Mouse (Mus musculus) embryonic facial prominence, embryonic 14.5 days (tissue): ENCODE data around the gene Mthfd1. TPM values are rescaled to one million over a fixed set of nuclear protein-coding genes. Genes with fewer than 3 reads are reported as not detected.

ENCODE experiments used
- ATAC-seq: fragments of 200-750 bp; cut with Nextera tagmentation; 2 replicates; pipeline ENCODE4 v1.8.0; 2017; ENCODE audit warnings: low read depth, moderate number of reproducible peaks, moderate TSS enrichment
- DNase-seq: peaks from one replicate; pipeline ENCODE4 v3.0.0-alpha.2; 2015; ENCODE audit warnings: low spot score
- H3K27ac ChIP-seq: fragments of 300-500 bp; sonication (generic); replicated peaks from 2 replicates; pipeline ENCODE4 v1.5.1; 2014; ENCODE audit warnings: low read depth, mild to moderate bottlenecking, low read length, moderate library complexity
- H3K27me3 ChIP-seq: fragments of 300-500 bp; sonication (generic); replicated peaks from 2 replicates; pipeline ENCODE4 v1.6.1; 2014; ENCODE audit warnings: low read length; ENCODE audit not compliant: control insufficient read depth, insufficient read depth
- H3K36me3 ChIP-seq: fragments of 300-500 bp; sonication (generic); 2 replicates; pipeline ENCODE4 v1.6.1; 2014; ENCODE audit warnings: low read length, mixed read lengths; ENCODE audit not compliant: control insufficient read depth, insufficient read depth
- H3K4me1 ChIP-seq: fragments of 300-500 bp; sonication (generic); 2 replicates; pipeline ENCODE4 v1.6.1; 2014; ENCODE audit warnings: antibody characterized with exemption, low read length; ENCODE audit not compliant: control insufficient read depth, insufficient read depth
- H3K4me2 ChIP-seq: fragments of 300-500 bp; sonication (generic); 2 replicates; pipeline ENCODE4 v1.6.1; 2014; ENCODE audit warnings: low read depth, mild to moderate bottlenecking, low read length, moderate library complexity, mixed read lengths
- H3K4me3 ChIP-seq: fragments of 300-500 bp; sonication (generic); 2 replicates; pipeline ENCODE4 v1.5.1; 2014; ENCODE audit warnings: low read depth, mild to moderate bottlenecking, low read length
- H3K9ac ChIP-seq: fragments of 300-500 bp; sonication (generic); 2 replicates; pipeline ENCODE4 v1.6.1; 2014; ENCODE audit warnings: low read depth, mild to moderate bottlenecking, low read length, moderate library complexity, mixed read lengths
- H3K9me3 ChIP-seq: fragments of 300-500 bp; sonication (generic); 2 replicates; pipeline ENCODE4 v1.6.1; 2016; ENCODE audit warnings: low read length; ENCODE audit not compliant: control insufficient read depth
- WGBS: fragments of 180-500 bp; shearing (Covaris S2); extraction: QIAGEN DNeasy Blood & Tissue Kit; methylation state at CpG from one replicate; pipeline ENCODE4 v1.1.7; 2014; 5-methylcytosine and 5-hydroxymethylcytosine counted together
- polyA plus RNA-seq: library from polyadenylated mRNA; unstranded; fragments of >200 nt; fragmentation: Nextera tagmentation; extraction: Ambion mirVana; gene quantifications from 2 replicates; pipeline ENCODE4 v1.2.1, GENCODE M21; 2014

Mthfd1 gene
- polyA plus RNA-seq, 1 experiment from 2014 or later = 57.4 TPM

DNA sequence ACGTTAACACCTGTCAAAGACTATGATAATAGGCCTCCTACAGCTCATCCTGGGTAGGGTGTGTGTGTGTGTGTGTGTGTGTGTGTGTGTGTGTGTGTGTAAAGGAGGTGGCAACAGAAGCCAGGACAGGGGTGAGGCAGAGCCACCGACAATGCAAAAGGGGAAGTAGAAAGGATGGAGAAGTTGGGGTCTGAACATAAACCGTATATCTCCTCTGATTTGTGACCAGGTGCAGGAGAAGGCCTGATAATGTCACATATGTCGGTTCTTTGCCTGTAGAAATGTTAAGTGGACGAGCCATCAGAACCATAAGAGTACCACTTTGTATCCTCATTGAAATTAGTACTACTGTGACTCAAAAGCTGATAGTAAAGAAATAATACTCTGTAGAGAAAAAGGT lies 78.6 kb downstream of the Mthfd1 start:
- Histone ChIP-seq H3K27ac (no peak overlapping the region), H3K4me1 (no peaks in the 10 kb centered on the region), H3K27me3 (no peaks in the 10 kb centered on the region), H3K9ac (no peak overlapping the region), H3K9me3 (no peaks in the 10 kb centered on the region), H3K4me3 (no peak overlapping the region), H3K4me2 (no peak overlapping the region), H3K36me3 (no peaks in the 10 kb centered on the region)
- DNase-seq (no peak), ATAC-seq (no peak)
- WGBS = 92% methylated on average over 5 of the region's 5 CpGs

DNA sequence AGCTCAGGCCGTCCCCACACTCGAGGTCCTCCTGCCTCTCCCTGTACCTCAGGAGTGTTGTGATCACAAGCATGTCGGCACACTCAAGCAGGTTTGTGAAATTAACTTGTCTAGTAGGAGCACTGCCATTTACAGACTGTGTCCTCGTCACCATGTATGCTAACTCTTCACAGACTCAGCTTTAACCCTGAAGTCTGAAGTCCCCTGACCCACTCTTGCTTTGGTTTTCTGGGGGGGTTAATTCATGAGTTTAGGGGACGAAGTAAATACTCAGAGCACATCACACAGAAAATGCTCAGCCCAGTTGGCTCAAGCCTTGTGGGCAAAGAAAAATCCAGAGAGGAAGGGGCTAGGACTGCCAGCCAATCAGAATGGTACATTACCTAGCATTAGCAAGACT lies 80.5 kb downstream of the Mthfd1 start:
- 79% methylated on average over 5 of the region's 5 CpGs for WGBS
- ATAC-seq = no peak
- H3K4me3 ChIP-seq = no peak overlapping the region

GRCm38 (mm10) chr12:76336111-76336965 lies 81.2 kb downstream of the Mthfd1 start:
- H3K27me3 ChIP-seq = no peaks in the 10 kb centered on the region
- no peak overlapping the region for H3K4me3 ChIP-seq
- DNase-seq (no peak), ATAC-seq (no peak)
- no peaks in the 10 kb centered on the region for H3K36me3 ChIP-seq
- WGBS = 76% methylated on average over 17 of the region's 17 CpGs
- no peak overlapping the region for H3K9ac ChIP-seq
- no peaks in the 10 kb centered on the region for H3K4me1 ChIP-seq
- no peak overlapping the region for H3K27ac ChIP-seq
- H3K9me3 ChIP-seq = no peaks in the 10 kb centered on the region
- H3K4me2 ChIP-seq = no peak overlapping the region

More for the DNA sequence above, 80.5 kb downstream of the Mthfd1 start:
- H3K36me3 ChIP-seq = no peaks in the 10 kb centered on the region
- no peak for DNase-seq
- H3K27me3 ChIP-seq = no peaks in the 10 kb centered on the region
- H3K27ac ChIP-seq = no peak overlapping the region
- H3K9ac ChIP-seq = no peak overlapping the region
- no peaks in the 10 kb centered on the region for H3K4me1 ChIP-seq
- H3K4me2 ChIP-seq = no peak overlapping the region
- no peaks in the 10 kb centered on the region for H3K9me3 ChIP-seq

DNA sequence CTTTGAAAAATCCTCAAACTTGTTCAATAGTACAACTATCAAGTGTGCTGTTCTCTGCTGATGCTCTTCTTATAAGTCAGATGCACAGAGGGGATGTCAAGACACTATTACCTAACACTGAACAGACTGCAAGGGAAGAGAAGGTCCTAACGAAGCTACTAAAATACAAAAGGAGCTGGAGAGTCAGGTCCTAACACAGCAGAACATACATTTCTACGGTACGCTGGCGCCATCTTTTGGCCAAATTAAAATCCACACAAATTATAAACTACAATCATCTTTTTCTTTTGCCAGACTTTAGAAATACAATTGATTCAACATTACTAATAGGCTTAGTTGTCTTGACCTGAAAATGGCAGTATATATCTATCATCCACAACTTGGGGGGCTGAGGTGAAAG lies 86.0 kb downstream of the Mthfd1 start:
- no peak for ATAC-seq

GRCm38 (mm10) chr12:76345759-76346455 lies 90.8 kb downstream of the Mthfd1 start:
- 71% methylated on average over 5 of the region's 6 CpGs for WGBS
- ATAC-seq = no peak
- H3K9ac ChIP-seq = no peak overlapping the region
- no peak overlapping the region for H3K4me3 ChIP-seq
- no peaks in the 10 kb centered on the region for H3K9me3 ChIP-seq
- H3K27me3 ChIP-seq = no peaks in the 10 kb centered on the region
- no peak overlapping the region for H3K4me2 ChIP-seq
- peak; percentile 49 for DNase-seq
- H3K27ac ChIP-seq = no peak overlapping the region
- peaks cover 34% of the 10 kb centered on the region for H3K36me3 ChIP-seq
- no peaks in the 10 kb centered on the region for H3K4me1 ChIP-seq

More for the DNA sequence above, 86.0 kb downstream of the Mthfd1 start:
- no peak overlapping the region for H3K27ac ChIP-seq
- no peak overlapping the region for H3K9ac ChIP-seq
- 6% methylated on average over 4 of the region's 4 CpGs for WGBS
- H3K4me3 ChIP-seq = no peak overlapping the region
- DNase-seq = peak; percentile 68
- no peaks in the 10 kb centered on the region for H3K9me3 ChIP-seq
- no peaks in the 10 kb centered on the region for H3K27me3 ChIP-seq
- no peaks in the 10 kb centered on the region for H3K4me1 ChIP-seq
- no peak overlapping the region for H3K4me2 ChIP-seq
- 0 out of 2 replicates have a peak, but pooled peaks cover 4% of the 10 kb centered on the region for H3K36me3 ChIP-seq

DNA sequence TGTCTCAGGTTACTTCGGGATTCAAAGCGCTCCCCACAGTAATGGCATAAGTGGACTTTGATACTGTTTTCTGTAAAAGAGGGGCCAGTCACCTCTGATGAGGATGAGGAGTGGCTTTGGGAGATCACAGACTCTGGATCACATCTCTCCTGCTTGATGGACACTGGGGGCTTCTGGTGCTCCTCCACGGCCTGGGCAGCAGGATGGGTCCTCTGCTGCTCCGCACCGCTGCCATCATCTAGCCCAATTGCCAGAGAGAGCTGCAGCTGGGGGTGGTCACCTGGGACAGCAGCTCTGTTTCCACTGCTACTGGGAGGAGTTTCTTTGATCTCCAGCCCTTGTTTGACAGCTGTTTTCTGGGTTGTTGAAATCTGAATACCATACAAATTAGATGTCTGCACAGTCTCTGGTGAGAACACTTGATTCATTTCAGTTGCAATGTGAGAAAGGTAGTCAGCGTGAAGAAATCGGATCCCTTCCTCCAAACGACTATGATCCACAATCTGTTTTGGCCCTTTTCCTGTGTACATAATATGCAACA lies 94.7 kb downstream of the Mthfd1 start:
- DNase-seq (peak; percentile 61), ATAC-seq (peak; percentile 78)
- Histone ChIP-seq H3K4me1 (no peaks in the 10 kb centered on the region), H3K9me3 (no peaks in the 10 kb centered on the region), H3K4me2 (no peak overlapping the region), H3K27me3 (no peaks in the 10 kb centered on the region), H3K27ac (no peak overlapping the region), H3K4me3 (no peak overlapping the region), H3K36me3 (peaks cover 46% of the 10 kb centered on the region), H3K9ac (no peak overlapping the region)
- 48% methylated on average over 8 of the region's 8 CpGs for WGBS

DNA sequence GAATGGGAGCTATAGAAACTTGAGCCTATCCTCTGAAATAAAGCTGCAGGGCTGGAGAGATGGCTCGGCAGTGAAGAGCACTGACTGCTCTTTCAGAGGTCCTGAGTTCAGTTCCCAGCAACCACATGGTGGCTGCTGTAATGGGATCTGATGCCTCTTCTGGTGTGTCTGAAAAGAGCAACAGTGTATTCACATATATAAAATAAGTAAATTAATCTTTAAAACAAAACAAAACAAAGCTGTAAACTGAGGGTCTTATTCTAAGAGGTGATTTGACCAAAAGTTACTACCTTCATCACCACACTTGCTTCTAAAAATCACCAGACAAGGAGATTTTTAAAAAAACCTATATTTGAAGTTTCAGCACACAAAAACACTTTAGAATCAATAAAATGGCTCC lies 105.8 kb downstream of the Mthfd1 start:
- 47% methylated on average over 1 of the region's 1 CpGs for WGBS
- H3K9me3 ChIP-seq = no peaks in the 10 kb centered on the region
- ATAC-seq = no peak

GRCm38 (mm10) chr12:76361405-76362302 lies 106.6 kb downstream of the Mthfd1 start:
- H3K36me3 ChIP-seq = no peaks in the 10 kb centered on the region
- peak; percentile 29 for DNase-seq
- 46% methylated on average over 9 of the region's 9 CpGs for WGBS
- H3K4me1 ChIP-seq = no peaks in the 10 kb centered on the region
- no peak overlapping the region for H3K9ac ChIP-seq
- no peaks in the 10 kb centered on the region for H3K9me3 ChIP-seq
- no peak overlapping the region for H3K4me2 ChIP-seq
- H3K27me3 ChIP-seq = no peaks in the 10 kb centered on the region
- H3K4me3 ChIP-seq = no peak overlapping the region
- H3K27ac ChIP-seq = peak overlapping the region; percentile 33; the same call in 1 of the 2 replicates
- ATAC-seq = peak; percentile 44; the same call in 1 of the 2 replicates

More for the DNA sequence above, 105.8 kb downstream of the Mthfd1 start:
- no peak for DNase-seq
- Histone ChIP-seq H3K4me1 (no peaks in the 10 kb centered on the region), H3K27me3 (no peaks in the 10 kb centered on the region), H3K4me2 (no peak overlapping the region), H3K27ac (no peak overlapping the region), H3K36me3 (no peaks in the 10 kb centered on the region), H3K9ac (no peak overlapping the region), H3K4me3 (no peak overlapping the region)
